Mouse (Mus musculus): Measurements from ENCODE around the gene Prkcsh.

Gene Prkcsh

GRCm38 (mm10) chr9:22051161-22051957 lies 48.8 kb downstream of the Prkcsh start:
- DNase-seq: no peak

- DNase-seq: no peak
Observed at GRCm38 (mm10) chr9:22051958-22052254, 49.3 kb downstream of the Prkcsh start, which contains the start of gene Elavl3. TSS of gene Elavl3 (minus strand) at chr9:22052023.

- no peak for DNase-seq
Observed at GRCm38 (mm10) chr9:22053657-22054056, 51.1 kb downstream of the Prkcsh start.

GRCm38 (mm10) chr9:22054411-22055076 lies 51.9 kb downstream of the Prkcsh start:
- peak; percentile 85 for DNase-seq

GRCm38 (mm10) chr9:22055713-22056112 lies 53.1 kb downstream of the Prkcsh start:
- no peak for DNase-seq

- peak; percentile 74 for DNase-seq
Observed at GRCm38 (mm10) chr9:22056303-22056910, 53.8 kb downstream of the Prkcsh start.

- no peak for DNase-seq
Observed at GRCm38 (mm10) chr9:22057031-22057517, 54.5 kb downstream of the Prkcsh start.

GRCm38 (mm10) chr9:22058011-22058424 lies 55.4 kb downstream of the Prkcsh start:
- no peak for DNase-seq

GRCm38 (mm10) chr9:22061339-22061738 lies 58.7 kb downstream of the Prkcsh start:
- no peak for DNase-seq
